Mouse (Mus musculus): ENCODE results near the gene Rdh5.

DNA sequence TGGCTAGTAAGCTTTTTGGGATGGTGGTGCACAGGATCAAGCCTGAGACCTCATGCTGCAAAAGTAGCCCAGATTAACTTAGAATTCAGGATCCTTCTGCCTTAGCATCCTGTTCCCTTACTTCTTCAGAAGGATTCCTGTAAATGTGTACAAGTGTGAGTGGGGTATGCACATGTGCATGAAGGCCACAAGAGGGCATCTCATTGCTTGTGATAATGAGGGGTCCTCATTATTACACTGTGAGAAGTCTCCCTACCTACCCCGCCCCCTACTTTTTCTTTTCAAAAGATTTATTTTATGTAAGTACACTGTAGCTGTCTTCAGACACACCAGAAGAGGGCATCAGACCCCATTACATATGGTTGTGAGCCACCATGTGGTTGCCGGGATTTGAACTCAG, 7.1 kb downstream of the Rdh5 start:
- no peak for TF ChIP-seq POLR2A (IDR thresholded peaks at IDR 0.05; ENCODE audit: low read depth, low read length)
- TF ChIP-seq CTCF (IDR thresholded peaks at IDR 0.05; ENCODE audit: extremely low read depth, insufficient read depth, insufficient read length, insufficient replicate concordance) = no peak

Data from spleen, adult 2 months (tissue).